Mouse (Mus musculus) heart, postnatal 0 days (tissue): ENCODE measurements around the gene Mrpl53.

Experiments used
- CTCF ChIP-seq: IDR thresholded peaks from 2 replicates; pipeline ENCODE4 v1.5.1; 2016; ENCODE audit warnings: antibody characterized with exemption, control low read depth, low read depth
- EP300 ChIP-seq: IDR thresholded peaks from 2 replicates; pipeline ENCODE4 v1.6.1; 2016; ENCODE audit warnings: antibody characterized with exemption, low read depth

DNA sequence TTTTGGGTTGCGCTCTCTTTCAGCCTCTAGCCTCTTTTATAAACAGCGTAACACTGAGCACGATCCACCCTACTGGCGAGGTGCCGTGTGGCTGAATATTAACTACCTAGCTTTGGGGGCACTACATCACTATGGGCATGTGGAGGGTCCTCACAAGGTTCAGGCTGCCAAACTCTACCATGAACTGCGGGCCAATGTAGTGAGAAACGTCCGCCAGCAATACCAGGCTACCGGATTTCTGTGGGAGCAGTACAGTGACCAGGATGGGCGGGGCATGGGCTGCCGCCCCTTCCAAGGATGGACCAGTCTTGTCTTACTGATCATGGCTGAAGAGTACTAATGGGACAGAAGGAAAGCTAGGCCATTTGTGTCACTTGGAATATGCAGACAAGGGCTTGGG, 9.5 kb downstream of the Mrpl53 start:
- TF ChIP-seq CTCF, result no peak
- TF ChIP-seq EP300, result no peak
